14 mouse cellular contexts compared by ENCODE assay signal in genomic region chr1:61050346-61050745, GRCm38 (mm10).
"Had no signal": no experiment of that assay in that cellular context is flagged by ENCODE, and none has a peak within 500 bp of the region (broad histone marks: within the 10 kb centered on the region; RNA-seq: fewer than 3 reads in every experiment).

No protein-coding gene starts in this region.

- ATAC-seq: midbrain, embryonic 13.5 days had no signal

- DNase-seq: kidney, adult 8-10 months; kidney, postnatal 36 days; layer of hippocampus, adult 9-11 months; left cerebral cortex, postnatal 4 days; lung, adult 18-20 months; right cerebral cortex, postnatal 4 days; thymus, postnatal 4 days had no signal

- H3K4me3 ChIP-seq: limb, embryonic 13.5 days; midbrain, embryonic 13.5 days; myocyte; neural tube, embryonic 15.5 days; stomach, embryonic 15.5 days had no signal

- H3K27ac ChIP-seq: kidney, postnatal 0 days; limb, embryonic 13.5 days; liver, embryonic 14.5 days; midbrain, embryonic 13.5 days; neural tube, embryonic 15.5 days; stomach, embryonic 15.5 days had no signal

- H3K4me1 ChIP-seq: limb, embryonic 13.5 days; midbrain, embryonic 13.5 days; stomach, embryonic 15.5 days had no signal

- H3K36me3 ChIP-seq: limb, embryonic 13.5 days; midbrain, embryonic 13.5 days; neural tube, embryonic 15.5 days; stomach, embryonic 15.5 days had no signal

- H3K4me2 ChIP-seq: limb, embryonic 13.5 days; midbrain, embryonic 13.5 days; neural tube, embryonic 15.5 days; stomach, embryonic 15.5 days had no signal

- H3K9ac ChIP-seq: limb, embryonic 13.5 days; liver, embryonic 14.5 days; midbrain, embryonic 13.5 days; neural tube, embryonic 15.5 days; stomach, embryonic 15.5 days had no signal

- H3K9me3 ChIP-seq: limb, embryonic 13.5 days; midbrain, embryonic 13.5 days; neural tube, embryonic 15.5 days; stomach, embryonic 15.5 days had no signal

- H3K27me3 ChIP-seq: midbrain, embryonic 13.5 days; neural tube, embryonic 15.5 days; stomach, embryonic 15.5 days had no signal
